Mouse (Mus musculus) right cerebral cortex, adult 2 months (tissue): ENCODE data around the gene Hspa1l.
"Not testable (repeated sequence)": the region's sequence is repeated elsewhere in the genome, so short reads cannot be mapped to it uniquely, and the experiment has no call there.

Experiments used
- DNase-seq, 2 experiments: peaks; one replicate each; pipeline ENCODE4 v3.0.0; 2021 to 2022; ENCODE audit warnings: low spot score in 2 of 2

The Hspa1l gene

DNA sequence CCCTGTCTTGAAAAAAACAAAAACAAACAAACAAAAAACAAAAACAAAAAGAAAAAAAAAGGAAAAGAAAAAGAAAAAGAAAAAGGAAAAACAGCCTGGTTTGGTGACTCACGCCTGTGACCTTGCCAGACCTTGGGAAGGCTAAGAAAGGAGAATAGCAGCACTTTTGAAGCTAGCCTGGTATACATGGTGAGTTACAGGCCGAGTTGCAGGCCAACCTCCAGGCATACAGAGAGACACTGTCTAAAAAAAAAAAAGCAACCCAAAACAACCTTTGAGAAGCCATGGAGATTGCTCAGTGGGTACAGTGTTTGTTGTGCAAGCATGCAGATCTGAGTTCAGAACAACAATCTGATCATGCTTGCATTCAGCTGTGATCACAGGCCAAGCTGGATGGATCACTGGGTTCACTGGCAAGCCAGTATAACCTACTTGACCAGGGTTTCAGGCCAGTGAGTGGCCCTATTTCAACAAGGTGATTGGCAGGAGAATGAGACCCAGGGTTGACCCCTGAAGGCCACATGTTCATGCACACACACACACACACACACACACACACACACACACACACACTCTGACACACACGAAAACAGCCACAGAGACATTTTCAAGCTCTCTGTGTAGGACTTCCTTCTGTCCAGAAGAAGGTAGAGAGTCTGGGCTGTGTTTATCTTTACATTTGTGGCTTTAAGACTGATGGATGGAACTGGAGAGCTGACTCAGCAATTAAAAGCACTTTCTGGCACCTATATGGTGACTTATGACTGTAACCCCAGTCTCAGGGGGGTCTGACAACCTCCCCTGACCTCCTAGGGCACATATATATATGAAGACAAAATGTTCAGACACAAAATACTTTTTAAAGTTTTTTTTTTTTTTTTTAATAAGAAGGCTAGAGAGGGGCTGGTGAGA lies 3.3 kb downstream of the Hspa1l start:
- DNase-seq: no peak

DNA sequence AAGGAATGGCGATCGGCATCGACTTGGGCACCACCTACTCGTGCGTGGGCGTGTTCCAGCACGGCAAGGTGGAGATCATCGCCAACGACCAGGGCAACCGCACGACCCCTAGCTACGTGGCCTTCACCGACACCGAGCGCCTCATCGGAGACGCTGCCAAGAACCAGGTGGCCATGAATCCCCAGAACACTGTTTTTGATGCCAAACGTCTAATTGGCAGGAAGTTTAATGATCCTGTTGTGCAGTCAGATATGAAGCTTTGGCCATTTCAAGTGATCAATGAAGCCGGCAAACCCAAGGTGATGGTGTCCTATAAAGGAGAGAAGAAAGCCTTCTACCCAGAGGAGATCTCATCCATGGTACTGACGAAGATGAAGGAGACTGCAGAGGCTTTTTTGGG lies 4.5 kb downstream of the Hspa1l start:
- DNase-seq: no peak

DNA sequence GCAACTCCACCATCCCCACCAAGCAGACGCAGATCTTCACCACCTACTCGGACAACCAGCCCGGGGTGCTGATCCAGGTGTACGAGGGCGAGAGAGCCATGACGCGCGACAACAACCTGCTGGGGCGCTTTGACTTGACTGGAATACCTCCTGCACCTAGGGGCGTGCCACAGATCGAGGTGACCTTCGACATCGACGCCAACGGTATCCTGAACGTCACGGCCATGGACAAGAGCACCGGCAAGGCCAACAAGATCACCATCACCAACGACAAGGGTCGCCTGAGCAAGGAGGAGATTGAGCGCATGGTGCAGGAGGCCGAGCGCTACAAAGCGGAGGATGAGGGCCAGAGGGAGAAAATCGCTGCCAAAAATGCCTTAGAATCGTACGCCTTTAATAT lies 5.7 kb downstream of the Hspa1l start:
- no peak for DNase-seq

DNA sequence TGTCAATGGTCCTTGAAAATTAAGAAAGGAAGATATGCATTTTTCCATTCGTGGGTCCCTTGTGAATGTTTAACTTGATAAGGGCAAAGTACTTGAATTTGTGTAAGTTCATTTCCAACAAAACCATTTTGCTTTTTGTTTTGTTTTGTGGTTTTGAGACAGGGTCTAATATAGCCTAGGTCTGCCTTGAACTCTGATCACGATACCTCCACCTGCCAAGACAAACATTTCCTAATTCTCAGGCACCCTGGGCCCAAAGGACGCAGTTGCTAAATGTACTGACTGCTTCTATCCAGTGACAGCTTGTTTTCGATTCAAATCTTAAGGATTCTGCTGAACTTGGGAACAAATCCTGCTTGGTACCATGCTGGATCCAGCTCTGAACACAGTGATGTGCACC lies 7.1 kb downstream of the Hspa1l start:
- no peak for DNase-seq

DNA sequence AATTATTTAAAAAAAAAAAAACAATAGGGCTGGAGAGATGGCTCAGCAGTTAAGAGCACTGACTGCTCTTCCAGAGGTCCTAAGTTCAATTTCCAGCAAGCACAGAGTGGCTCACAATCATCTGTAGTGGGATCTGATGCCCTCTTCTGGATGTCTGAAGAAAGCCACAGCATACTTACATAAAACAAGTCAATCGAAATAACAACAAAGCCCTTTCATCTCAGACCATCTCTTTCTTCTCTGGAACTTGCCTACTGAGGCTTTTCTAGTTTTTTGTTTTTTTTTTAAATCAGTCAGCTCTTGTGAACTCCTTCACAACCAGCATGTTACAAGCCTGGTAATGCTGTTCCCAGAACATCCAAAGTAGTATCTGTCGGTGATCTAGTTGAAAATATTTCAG lies 8.2 kb downstream of the Hspa1l start:
- DNase-seq: peak in 1 of 2 experiments; percentile 44

DNA sequence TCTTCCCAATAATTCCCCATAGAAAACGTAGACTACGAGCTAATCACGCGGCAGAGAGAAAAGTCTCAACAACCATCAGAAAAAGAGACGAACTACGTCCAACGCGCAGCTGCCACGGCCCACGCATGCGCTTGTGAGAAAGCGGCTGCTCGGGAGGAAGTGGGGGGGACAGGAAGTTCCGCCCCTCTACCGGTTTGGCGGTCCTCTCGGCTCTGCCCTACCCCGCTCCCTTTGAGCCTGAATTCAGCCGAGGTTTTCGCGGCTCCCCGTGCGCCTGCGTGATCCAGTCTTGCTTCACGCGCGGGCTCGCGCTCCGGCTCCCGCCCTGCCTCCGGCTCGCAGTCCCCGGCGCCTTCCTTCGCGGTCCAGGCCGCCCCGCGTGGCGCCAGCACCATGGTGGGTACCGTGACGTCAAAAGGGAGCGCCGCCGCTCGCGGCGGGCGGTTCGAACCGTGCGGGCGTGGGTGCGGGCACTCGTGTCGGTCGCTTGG lies 9.2 kb downstream of the Hspa1l start, which contains the start of gene Lsm2:
TSS of gene Lsm2 (plus strand) at position 173 of the 491 bp plus-strand sequence.
- DNase-seq: peak; percentile 91 to 94

DNA sequence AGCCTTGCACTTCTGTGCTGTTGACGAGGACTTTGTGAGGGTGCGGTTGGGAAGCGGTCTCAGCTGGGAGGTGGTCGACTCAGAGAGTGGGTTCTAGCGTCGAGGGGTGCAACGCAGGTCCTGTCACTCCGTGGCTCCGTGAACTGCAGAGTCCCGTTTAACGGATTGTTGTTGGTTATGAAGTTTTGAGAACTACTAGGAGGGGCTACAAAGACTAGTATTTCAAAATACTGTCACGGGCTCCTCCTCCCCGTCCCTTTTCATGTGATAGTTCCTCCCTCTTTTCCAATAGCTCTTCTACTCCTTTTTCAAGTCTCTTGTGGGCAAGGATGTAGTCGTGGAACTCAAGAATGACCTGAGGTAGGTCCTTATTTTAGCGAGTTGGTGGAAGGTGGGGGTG lies 9.8 kb downstream of the Hspa1l start:
- DNase-seq: no peak

DNA sequence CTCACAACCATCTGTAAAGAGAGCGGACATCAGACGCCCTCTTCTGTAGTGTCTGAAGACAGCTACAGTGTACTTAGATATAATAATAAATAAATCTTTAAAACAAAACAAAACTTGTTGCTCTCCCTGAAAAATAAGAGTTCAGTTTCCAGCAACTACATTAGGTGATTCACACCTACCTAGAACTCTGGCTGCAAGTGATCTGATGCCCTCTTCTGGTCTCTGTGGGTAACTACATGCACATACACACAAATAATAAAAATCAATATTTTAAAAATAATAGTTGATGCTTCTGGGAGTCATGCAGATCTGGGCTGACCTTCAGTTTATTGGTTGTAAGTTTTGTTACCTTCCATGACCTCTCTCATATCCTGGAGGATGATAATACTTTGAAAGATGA lies 11.7 kb downstream of the Hspa1l start:
- no peak for DNase-seq

DNA sequence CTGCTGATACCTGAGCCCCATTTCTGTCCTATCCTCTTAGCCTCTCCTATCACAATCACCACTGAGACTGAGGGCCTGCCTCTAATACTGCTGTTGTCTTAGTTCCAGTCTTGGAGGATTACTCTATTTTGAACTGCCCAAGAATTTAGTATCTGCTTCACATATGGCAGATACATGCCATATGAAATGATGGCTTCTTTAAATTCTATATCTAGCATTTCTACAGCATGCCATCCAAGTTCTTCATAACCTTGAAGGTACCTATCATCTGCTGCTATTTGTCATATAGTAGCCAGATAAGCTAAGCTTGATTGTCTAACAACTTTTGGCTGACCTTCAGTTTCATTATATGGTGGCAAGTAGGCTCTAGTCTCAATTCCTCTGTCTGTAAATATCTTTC lies 22.2 kb downstream of the Hspa1l start:
- no peak for DNase-seq

DNA sequence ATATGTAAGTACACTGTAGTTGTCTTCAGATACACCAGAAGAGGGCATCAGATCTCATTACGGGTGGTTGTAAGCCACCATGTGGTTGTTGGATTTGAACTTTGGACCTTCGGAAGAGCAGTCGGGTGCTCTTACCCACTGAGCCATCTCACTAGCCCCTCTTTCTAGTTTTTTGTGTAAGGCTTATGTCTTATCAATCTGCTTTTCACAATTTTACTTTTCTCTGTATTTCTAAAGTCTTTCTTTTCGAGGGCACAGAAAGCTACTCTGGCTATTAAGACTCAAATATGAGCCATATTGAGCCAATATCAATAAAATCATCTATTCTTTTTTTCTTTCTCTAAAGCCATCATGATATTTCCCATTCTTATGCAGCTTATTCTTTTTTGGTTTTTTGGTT lies 22.7 kb downstream of the Hspa1l start:
- not testable (repeated sequence) for DNase-seq

DNA sequence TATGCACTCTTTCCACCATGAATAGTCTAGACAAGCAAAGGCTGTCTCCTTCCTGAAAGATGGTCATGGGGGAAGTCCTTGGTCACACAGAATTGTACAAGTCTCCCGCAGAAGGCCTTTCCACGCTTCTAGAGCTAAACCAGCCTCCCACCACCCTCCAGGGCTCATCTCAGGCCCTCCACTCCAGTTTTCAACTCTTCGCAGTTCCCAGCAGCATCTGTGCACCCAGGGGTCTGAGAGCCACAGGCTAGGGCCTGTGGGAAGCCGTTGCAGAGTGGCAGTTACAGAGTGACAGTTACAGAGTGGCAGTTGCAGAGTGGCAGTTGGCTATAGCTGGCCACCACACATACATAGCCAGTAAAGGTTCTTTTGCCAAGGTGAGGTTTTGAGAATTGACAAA lies 23.4 kb downstream of the Hspa1l start:
- DNase-seq: not testable (repeated sequence)

DNA sequence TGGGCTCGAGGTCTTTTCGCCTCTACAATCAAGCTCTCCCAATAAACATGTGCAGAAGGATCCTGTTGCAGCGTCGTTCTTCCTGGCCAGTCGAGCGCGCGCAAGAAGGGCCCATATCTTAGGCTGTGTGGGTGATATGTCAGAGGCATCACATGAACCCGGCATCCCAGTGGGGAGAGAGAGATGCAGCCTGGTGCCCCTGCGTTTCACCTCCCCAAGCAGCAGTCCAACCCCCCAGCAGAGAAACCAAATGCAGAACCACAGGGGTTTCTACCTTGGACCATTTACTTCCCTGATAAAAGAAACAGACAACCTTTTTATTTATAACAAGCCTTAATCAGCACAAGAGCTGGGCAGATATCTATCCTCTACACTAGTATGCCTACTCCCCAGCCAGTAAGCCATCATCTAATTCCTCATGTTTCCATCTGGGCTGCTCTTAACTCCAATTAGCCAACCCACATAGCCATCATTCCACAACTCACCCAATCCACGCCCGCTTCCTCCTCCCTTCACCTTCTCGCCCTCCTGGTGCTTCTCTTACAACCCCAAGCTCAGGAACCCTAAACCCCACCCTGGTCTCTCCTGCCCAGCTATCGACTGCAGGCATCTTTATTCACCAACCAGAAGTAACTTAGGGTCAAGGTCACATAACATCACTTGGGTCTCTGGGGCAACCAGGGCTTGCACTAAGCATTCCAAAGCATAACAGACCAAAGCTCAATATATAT lies 24.1 kb downstream of the Hspa1l start:
- no peak for DNase-seq

DNA sequence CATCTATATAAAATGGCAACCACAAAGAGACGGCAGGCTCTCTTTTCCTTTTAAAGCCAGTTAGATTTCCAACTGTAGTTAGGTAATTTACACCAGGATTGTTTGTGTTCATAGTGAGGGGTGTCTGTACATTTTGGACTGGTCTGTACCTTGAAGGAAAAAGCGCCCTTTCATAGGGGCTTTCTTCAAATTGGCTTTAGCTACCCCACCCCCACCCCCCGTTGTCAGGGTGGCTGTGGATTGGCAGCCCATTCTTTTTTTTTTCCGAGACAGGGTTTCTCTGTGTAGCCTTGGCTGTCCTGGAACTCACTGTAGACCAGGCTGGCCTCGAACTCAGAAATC lies 24.6 kb downstream of the Hspa1l start:
- DNase-seq: no peak

DNA sequence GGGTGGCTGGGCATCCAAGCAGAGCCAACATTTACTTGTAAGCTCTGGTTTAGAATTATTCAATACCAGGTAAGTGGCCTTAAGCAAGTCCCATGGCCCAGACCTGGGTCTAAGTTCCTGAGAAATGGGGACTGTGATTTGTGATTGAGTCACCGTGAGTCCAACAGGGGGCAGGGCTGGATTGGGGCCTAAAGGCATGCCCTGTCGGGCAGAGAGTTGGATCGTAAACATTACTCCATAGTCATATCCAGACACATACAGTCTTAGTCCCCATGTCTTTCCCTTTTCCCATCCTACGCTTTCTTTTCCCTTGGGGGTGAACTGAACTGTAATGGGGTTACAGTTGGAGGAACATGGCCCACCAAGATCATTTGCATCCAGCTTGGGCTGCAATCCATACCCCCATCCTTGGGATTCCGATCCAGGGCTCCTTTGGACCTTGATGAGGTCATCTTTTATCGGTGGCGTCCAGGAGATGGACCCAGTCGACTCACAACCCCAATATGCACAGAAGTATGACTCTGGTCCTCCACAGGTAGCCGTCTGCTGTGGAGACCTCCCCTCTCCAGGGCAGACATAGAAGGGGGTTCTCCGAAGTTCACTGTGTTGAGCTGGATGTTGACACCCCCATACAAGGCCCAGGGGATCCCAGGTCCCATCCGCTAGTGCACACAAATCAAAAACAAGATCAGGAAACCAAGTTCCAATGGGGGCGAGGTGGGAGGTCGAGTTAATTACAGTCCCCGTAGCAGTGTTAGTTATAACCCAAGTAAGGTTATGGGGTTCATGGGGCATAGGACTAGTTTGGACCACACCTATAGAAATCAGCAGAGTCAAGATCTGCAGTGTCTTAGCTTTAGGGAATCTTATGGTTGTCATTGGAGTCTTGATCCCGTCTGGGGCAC lies 26.3 kb downstream of the Hspa1l start:
- DNase-seq: no peak

DNA sequence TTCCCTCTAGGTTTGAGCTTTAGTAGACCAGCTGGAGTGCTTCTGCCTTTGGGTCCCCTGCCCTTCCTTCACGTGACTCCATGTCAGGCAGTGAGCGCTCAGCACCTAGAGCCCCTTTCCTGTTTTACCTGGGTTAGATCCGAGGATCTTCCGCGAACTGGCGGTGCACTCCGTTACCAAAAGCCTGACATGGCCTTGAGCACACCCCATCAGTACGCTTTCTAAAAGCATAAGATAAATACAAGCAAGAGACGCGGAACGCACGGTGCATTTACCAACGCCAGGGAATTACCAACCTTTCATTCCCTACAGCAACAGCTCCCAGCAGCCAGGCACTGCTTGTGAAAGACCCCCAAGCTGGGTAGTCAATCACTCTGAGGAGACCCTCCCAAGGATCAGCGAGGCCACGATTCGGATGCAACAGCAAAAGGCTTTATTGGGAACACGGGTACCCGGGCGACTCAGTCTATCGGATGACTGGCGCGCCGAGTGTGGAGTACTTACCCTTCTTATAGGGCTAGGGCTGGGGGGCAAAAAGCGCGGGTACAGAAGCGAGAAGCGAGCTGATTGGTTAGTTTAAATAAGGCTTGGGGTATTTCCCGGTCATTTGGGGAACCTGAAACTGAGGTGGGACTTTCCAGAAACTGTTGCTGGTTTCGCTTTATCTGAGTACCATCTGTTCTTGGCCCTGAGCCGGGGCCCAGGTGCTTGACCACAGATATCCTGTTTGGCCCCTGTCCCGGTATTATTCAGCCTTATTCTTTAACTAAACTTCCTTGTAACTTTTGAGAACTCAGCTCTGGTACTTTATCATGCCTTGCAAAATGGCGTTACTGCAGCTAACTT lies 27.6 kb downstream of the Hspa1l start:
- not testable (repeated sequence) for DNase-seq

DNA sequence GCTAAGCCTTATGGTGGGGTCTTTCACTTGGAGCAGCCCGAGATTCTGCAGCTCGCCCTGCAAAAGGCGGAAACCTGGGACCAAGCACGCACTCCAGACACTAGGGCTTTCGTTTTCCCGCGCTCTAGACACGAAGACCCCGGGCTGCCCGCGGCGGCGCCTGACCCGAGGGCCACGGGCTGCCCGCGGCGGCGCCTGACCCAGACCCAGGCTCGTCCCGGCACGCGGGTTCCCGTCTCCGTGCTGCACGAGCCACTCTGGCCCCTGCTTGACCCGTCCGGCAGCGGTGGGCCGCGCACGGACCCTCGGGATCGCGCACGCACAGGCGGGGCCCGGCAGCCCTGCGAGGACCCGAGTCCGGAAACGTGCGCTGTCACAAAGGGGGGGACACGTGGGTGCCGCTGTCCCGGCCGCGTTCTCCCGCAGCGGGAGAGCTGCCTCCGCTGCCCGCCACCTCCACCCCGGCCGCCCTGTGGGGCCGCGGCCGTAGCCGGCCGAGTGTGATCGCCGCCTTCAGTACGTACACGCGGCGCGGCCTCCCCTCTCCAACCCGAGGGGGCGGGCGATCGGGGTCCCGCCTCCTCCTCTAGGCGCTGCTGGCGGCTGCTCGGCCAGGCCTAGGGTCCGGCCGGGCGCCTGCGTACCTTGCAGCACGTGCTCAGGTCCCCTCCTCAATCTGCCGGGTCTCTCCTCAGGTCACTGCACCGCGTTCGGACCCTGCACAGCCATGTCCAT lies 28.4 kb downstream of the Hspa1l start, which contains the start of gene Vars:
TSS of gene Vars (plus strand) at position 271 of the 735 bp plus-strand sequence.
- DNase-seq: peak; percentile 72 to 80

DNA sequence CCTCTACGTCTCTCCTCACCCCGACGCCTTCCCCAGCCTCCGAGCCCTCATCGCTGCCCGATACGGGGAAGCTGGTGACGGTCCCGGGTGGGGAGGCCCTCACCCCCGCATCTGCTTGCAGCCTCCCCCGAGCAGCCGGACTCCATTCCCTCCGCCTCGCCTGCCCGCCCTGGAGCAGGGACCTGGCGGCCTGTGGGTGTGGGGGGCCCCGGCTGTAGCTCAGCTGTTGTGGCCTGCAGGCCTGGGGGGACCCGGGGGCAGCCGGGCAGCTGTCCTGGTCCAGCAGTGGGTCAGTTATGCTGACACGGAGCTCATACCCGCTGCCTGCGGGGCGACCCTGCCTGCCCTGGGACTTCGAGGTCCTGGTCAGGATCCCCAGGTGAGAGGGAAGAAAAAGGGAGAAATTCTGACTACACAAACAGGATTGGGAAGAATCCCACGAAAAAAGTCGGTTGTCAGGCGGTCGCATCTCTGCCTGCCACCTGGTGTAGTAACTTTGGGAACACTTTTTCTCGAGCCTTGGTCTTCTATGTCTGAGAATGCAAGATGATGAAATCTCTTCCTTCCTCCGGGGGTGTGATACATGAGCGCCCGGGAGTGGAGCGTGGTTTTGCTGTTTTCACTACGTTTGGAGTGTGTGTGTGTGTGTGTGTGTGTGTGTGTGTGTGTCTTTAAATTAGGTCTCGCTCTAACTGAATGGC lies 29.1 kb downstream of the Hspa1l start:
- peak; percentile 48 to 51 for DNase-seq

DNA sequence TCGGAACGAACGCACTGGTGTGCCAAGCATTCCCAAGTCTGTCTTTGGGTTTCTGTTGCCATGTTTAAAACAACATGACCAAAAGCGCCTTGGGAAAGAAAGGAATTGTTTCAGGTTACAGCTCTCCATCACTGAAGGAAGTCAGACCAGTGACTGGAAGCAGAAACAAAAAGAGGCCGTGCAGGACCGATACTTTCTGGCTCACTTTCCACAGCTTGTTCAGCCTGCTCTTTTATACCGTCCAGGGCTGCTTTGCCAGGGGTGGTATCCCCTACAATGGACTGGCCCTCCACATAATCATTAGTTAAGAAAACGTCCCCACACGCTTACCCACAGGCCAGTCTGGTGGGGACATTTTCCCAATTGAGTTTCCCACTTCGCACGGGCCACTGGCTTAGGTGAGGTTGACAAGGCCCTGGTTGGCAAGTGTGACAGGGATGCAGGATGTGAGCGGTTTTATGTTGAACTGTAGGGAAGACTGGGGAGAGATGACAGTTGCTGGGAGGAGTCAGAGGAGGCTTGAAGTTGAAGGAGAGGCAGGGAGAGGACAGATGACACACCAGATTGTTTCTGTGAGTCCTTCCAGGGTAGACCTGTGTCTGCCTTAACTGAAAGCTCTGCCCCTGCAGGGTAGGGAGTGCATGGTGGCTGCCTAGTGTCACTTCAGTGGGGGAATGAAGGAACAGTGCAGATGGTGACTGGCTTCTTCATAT lies 29.8 kb downstream of the Hspa1l start:
- DNase-seq: no peak
